Mouse (Mus musculus): ENCODE measurements around the gene Ptprd. TPM values are rescaled to one million over a fixed set of nuclear protein-coding genes. Genes with fewer than 3 reads are reported as not detected.

The Ptprd gene
- polyA plus RNA-seq, 1 experiment, result 357 TPM

GRCm38 (mm10) chr4:76660146-76660545, 1551.6 kb downstream of the Ptprd start:
- Histone ChIP-seq H3K4me3 (ENCODE audit: insufficient read depth, low read depth, low read length) (no peak overlapping the region), H3K27ac (ENCODE audit: insufficient read depth, low read depth, low read length) (no peak overlapping the region), H3K4me1 (ENCODE audit: control insufficient read depth, insufficient read depth, low read length) (no peaks in the 10 kb centered on the region)
- 93% methylated on average over 2 of the region's 2 CpGs for WGBS
- TF ChIP-seq CTCF (IDR thresholded peaks at IDR 0.05; ENCODE audit: insufficient read depth, low read depth, low read length) (no peak), POLR2A (IDR thresholded peaks at IDR 0.05; ENCODE audit: insufficient read depth, low read depth, low read length) (no peak)

- Histone ChIP-seq H3K4me1 (ENCODE audit: control insufficient read depth, insufficient read depth, low read length) (no peaks in the 10 kb centered on the region), H3K27ac (ENCODE audit: insufficient read depth, low read depth, low read length) (no peak overlapping the region), H3K4me3 (ENCODE audit: insufficient read depth, low read depth, low read length) (no peak overlapping the region)
- WGBS, result 79% methylated on average over 3 of the region's 3 CpGs
- no peak for TF ChIP-seq POLR2A (IDR thresholded peaks at IDR 0.05; ENCODE audit: insufficient read depth, low read depth, low read length)
- TF ChIP-seq CTCF (IDR thresholded peaks at IDR 0.05; ENCODE audit: insufficient read depth, low read depth, low read length), result no peak
Observed at GRCm38 (mm10) chr4:76656734-76657133, 1555.0 kb downstream of the Ptprd start.

- 93% methylated on average over 2 of the region's 2 CpGs for WGBS
Observed at GRCm38 (mm10) chr4:76652971-76653370, 1558.8 kb downstream of the Ptprd start.

GRCm38 (mm10) chr4:76621740-76622139, 1590.0 kb downstream of the Ptprd start:
- no peaks in the 10 kb centered on the region for H3K4me1 ChIP-seq (ENCODE audit: control insufficient read depth, insufficient read depth, low read length)
- no peak overlapping the region for H3K27ac ChIP-seq (ENCODE audit: insufficient read depth, low read depth, low read length)
- WGBS, result 66% methylated on average over 7 of the region's 7 CpGs
- no peak overlapping the region for H3K4me3 ChIP-seq (ENCODE audit: insufficient read depth, low read depth, low read length)
- TF ChIP-seq CTCF (IDR thresholded peaks at IDR 0.05; ENCODE audit: insufficient read depth, low read depth, low read length), result no peak
- no peak for TF ChIP-seq POLR2A (IDR thresholded peaks at IDR 0.05; ENCODE audit: insufficient read depth, low read depth, low read length)

More at GRCm38 (mm10) chr4:76652971-76653370, 1558.8 kb downstream of the Ptprd start:
- TF ChIP-seq CTCF (IDR thresholded peaks at IDR 0.05; ENCODE audit: insufficient read depth, low read depth, low read length), result no peak
- no peak for TF ChIP-seq POLR2A (IDR thresholded peaks at IDR 0.05; ENCODE audit: insufficient read depth, low read depth, low read length)
- no peaks in the 10 kb centered on the region for H3K4me1 ChIP-seq (ENCODE audit: control insufficient read depth, insufficient read depth, low read length)
- H3K27ac ChIP-seq (ENCODE audit: insufficient read depth, low read depth, low read length), result no peak overlapping the region
- no peak overlapping the region for H3K4me3 ChIP-seq (ENCODE audit: insufficient read depth, low read depth, low read length)

- no peak for TF ChIP-seq CTCF (IDR thresholded peaks at IDR 0.05; ENCODE audit: insufficient read depth, low read depth, low read length)
- TF ChIP-seq POLR2A (IDR thresholded peaks at IDR 0.05; ENCODE audit: insufficient read depth, low read depth, low read length), result no peak
- Histone ChIP-seq H3K4me3 (ENCODE audit: insufficient read depth, low read depth, low read length) (no peak overlapping the region), H3K4me1 (ENCODE audit: control insufficient read depth, insufficient read depth, low read length) (no peaks in the 10 kb centered on the region), H3K27ac (ENCODE audit: insufficient read depth, low read depth, low read length) (no peak overlapping the region)
- WGBS, result 87% methylated on average over 6 of the region's 6 CpGs
Observed at GRCm38 (mm10) chr4:76616614-76617013, 1595.1 kb downstream of the Ptprd start.

GRCm38 (mm10) chr4:76608246-76608645, 1603.5 kb downstream of the Ptprd start:
- WGBS, result 65% methylated on average over 7 of the region's 7 CpGs
- Histone ChIP-seq H3K4me3 (ENCODE audit: insufficient read depth, low read depth, low read length) (no peak overlapping the region), H3K27ac (ENCODE audit: insufficient read depth, low read depth, low read length) (no peak overlapping the region), H3K4me1 (ENCODE audit: control insufficient read depth, insufficient read depth, low read length) (no peaks in the 10 kb centered on the region)
- TF ChIP-seq POLR2A (IDR thresholded peaks at IDR 0.05; ENCODE audit: insufficient read depth, low read depth, low read length) (no peak), CTCF (IDR thresholded peaks at IDR 0.05; ENCODE audit: insufficient read depth, low read depth, low read length) (no peak)

GRCm38 (mm10) chr4:76606808-76607207, 1605.0 kb downstream of the Ptprd start:
- no peaks in the 10 kb centered on the region for H3K4me1 ChIP-seq (ENCODE audit: control insufficient read depth, insufficient read depth, low read length)
- 88% methylated on average over 2 of the region's 2 CpGs for WGBS
- no peak overlapping the region for H3K4me3 ChIP-seq (ENCODE audit: insufficient read depth, low read depth, low read length)
- TF ChIP-seq CTCF (IDR thresholded peaks at IDR 0.05; ENCODE audit: insufficient read depth, low read depth, low read length) (no peak), POLR2A (IDR thresholded peaks at IDR 0.05; ENCODE audit: insufficient read depth, low read depth, low read length) (no peak)
- H3K27ac ChIP-seq (ENCODE audit: insufficient read depth, low read depth, low read length), result no peak overlapping the region

- H3K4me3 ChIP-seq (ENCODE audit: insufficient read depth, low read depth, low read length), result no peak overlapping the region
- H3K4me1 ChIP-seq (ENCODE audit: control insufficient read depth, insufficient read depth, low read length), result no peaks in the 10 kb centered on the region
- WGBS, result 98% methylated on average over 1 of the region's 1 CpGs
- H3K27ac ChIP-seq (ENCODE audit: insufficient read depth, low read depth, low read length), result no peak overlapping the region
- TF ChIP-seq CTCF (IDR thresholded peaks at IDR 0.05; ENCODE audit: insufficient read depth, low read depth, low read length) (no peak), POLR2A (IDR thresholded peaks at IDR 0.05; ENCODE audit: insufficient read depth, low read depth, low read length) (no peak)
Observed at GRCm38 (mm10) chr4:76590722-76591121, 1621.0 kb downstream of the Ptprd start.

GRCm38 (mm10) chr4:76583025-76583424, 1628.7 kb downstream of the Ptprd start:
- TF ChIP-seq POLR2A (IDR thresholded peaks at IDR 0.05; ENCODE audit: insufficient read depth, low read depth, low read length) (no peak), CTCF (IDR thresholded peaks at IDR 0.05; ENCODE audit: insufficient read depth, low read depth, low read length) (no peak)
- no peak overlapping the region for H3K4me3 ChIP-seq (ENCODE audit: insufficient read depth, low read depth, low read length)
- no peaks in the 10 kb centered on the region for H3K4me1 ChIP-seq (ENCODE audit: control insufficient read depth, insufficient read depth, low read length)
- no peak overlapping the region for H3K27ac ChIP-seq (ENCODE audit: insufficient read depth, low read depth, low read length)
- 89% methylated on average over 3 of the region's 3 CpGs for WGBS

- TF ChIP-seq POLR2A (IDR thresholded peaks at IDR 0.05; ENCODE audit: insufficient read depth, low read depth, low read length), result no peak
- TF ChIP-seq CTCF (IDR thresholded peaks at IDR 0.05; ENCODE audit: insufficient read depth, low read depth, low read length), result no peak
- no peaks in the 10 kb centered on the region for H3K4me1 ChIP-seq (ENCODE audit: control insufficient read depth, insufficient read depth, low read length)
- no peak overlapping the region for H3K27ac ChIP-seq (ENCODE audit: insufficient read depth, low read depth, low read length)
- H3K4me3 ChIP-seq (ENCODE audit: insufficient read depth, low read depth, low read length), result no peak overlapping the region
Observed at GRCm38 (mm10) chr4:76566006-76566405, 1645.8 kb downstream of the Ptprd start.

All from olfactory bulb, adult 2 months (tissue).